Mouse (Mus musculus) mesoderm, embryonic 11.5 days (tissue): ENCODE measurements around the gene Tmem143.
"Not testable (repeated sequence)": the region's sequence is repeated elsewhere in the genome, so short reads cannot be mapped to it uniquely, and the experiment has no call there.

Source experiments
- DNase-seq: peaks from one replicate; pipeline ENCODE4 v3.0.0-alpha.2; 2012; ENCODE audit warnings: low read depth, low spot score

The Tmem143 gene

DNA sequence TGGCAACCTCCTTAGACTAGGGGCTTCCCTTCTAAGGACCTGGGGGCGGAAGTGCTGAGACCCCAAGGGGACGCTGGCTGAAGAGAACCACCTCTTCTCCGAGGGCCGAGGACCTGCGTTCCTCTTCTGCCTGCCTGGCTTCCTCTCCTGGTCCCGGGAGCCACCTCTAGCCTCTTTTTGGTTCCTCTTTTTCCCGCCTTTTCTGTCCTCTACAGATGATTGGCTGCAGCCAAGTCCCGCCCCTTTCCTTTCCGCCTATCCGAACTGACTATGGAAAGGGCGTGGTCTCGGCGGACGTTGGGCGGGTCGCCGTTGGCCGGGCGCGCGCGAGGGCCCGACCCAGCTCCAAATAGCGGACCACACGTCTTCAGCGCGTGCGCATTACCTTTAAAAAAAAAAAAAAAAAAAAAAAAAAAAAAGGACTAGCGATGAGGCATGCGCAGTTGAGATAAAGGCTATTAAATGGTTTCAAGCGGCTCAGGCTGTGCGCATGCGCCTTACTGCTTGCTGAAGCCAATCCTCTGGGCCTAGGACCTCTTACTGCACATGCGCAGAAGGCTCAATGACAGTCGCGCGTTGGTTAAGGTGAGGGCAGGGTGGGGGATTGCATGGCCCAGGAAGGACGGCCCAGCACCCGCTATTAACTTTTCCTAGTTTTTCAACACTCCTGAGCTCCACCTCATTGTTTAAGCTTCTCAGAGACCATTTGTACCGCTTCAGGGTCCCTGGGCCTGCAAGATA lies at the start of gene Tmem143, which contains the start of gene Syngr4:
Gene Tmem143, plus strand, starts transcription at position 425 of the 741 bp plus-strand sequence.
Gene Syngr4, minus strand, starts transcription at position 198 of the 741 bp plus-strand sequence.
- peak; percentile 99 for DNase-seq

DNA sequence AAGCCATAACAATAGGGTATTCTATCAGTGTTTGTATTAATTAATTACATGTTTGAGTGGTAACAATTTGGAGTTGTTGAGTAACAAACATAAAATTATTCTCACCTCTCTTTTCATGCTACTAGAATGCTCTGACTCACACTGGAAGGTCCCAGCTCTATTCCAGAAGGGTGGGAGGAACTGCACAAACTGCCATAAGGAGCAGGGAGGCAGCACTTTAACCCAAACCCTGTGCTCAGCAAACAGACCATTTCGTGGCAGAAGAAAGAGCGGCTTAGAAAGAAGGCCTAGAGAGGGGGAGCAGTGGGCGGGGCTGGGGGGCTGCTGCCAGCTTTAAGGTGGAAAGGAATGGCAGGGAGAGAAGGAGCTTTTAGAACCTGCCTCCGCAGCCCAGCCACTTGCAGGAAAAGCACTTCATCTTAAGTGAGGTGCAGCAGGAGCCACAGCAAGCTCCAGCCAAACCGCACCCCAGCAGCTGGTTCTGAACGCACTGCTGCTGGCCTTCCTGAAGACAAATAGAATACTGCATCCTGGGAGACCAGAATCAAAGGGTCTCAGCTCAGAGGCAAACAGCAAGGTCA lies 48.2 kb upstream of the Tmem143 start:
- DNase-seq = no peak

DNA sequence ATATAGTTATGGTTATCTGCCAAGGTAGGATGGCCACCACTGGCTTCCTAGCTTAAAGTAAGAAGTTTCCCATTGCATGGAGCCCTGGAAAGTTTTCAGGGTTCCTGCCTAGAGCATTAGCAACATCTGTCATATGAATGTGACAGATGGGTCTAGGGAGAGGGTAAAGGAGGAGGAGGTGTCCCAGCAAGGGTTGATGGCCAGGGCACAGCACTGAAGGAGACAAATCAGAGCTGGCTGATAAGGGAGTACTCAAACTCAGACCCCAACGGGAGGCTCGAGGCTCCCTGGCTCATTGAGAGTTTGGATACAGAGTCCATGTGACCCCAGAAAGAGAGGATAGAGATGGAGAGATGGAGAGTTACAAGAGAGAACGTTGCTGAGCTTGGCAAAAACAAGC lies 46.1 kb upstream of the Tmem143 start:
- DNase-seq = no peak

DNA sequence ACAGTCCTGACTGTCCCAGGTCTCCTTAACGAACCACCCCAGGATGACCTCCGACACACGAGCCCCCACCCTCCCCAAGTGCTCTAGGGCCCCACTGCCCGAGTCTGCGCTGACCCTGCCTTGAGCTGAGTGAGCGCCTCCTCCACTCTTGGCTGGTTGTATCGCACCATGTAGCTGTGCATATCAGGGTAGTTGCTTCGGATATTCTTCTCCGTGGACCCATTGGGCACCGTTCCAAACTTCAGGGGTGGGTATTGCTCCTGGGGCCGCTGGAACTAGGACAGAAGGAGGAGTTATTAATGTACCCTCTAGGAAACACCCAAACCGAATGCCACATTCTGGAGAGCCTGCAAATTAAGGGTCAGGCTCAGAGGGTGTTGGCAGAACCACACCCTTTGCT lies 43.7 kb upstream of the Tmem143 start:
- DNase-seq = no peak

DNA sequence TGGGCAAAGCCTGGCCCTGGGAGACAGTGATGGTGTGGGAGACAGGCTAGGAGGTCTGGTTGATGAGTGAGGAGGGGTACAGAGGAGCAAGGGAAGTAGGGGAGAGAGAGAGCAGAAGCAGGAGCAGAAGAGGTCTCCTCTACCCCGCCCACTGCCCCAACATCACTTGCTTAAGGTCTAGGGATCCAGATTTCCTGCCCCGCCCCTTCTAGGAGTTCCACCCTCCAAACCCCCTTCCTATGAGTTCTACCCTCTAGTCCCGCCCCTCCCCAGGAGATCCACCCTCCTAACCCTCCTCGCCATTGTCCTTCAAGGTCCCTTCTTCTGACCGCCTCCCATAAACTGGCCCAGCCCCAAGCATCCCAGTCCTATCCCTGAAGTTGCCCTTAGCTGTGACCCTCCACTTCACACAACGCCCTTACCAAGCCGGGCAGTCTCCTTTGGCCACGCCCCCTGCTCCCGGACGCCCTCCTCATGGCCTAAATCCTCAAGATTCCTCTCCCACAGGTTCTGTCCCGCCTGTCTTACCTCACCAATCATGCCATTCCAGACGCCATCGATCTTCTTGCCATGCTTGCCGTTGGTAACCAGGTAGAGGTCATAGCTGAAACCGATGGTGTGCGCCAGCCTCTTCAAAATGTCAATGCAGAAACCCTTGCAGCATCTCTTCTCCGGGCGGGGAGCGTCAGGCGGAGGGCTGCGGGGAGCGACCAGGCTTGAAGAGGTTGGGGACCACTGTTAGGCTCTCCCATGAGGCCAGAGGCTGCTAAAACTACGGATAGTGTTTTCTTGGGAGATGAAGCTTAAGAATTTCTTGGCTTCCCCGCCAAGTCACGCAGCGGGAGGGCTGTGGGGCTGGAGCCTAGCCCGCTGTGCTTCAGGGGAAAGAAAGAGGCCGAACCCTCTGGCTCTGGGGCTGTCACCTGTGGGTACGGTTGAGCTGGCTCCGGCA lies 39.5 kb upstream of the Tmem143 start:
- DNase-seq = no peak

DNA sequence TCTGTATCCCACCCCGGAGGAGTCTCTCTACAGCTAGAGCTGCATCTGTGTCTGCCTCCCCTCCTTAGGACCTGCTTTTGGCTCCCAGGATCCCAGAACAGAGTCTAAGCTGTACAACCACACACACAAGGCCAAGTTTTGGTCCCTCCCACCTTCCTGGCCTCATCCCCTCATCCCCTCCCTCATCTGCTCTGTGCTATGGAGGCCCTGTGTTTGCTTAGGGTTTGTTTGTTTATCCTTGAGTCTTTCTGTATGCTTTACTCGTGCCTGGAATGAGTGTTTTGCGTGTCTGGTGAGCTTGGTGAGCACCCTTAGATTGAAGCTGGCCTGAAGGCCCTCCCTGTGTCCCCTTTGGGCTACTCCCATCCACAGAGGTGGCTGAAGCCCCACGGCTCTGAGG lies 37.7 kb upstream of the Tmem143 start:
- no peak for DNase-seq

DNA sequence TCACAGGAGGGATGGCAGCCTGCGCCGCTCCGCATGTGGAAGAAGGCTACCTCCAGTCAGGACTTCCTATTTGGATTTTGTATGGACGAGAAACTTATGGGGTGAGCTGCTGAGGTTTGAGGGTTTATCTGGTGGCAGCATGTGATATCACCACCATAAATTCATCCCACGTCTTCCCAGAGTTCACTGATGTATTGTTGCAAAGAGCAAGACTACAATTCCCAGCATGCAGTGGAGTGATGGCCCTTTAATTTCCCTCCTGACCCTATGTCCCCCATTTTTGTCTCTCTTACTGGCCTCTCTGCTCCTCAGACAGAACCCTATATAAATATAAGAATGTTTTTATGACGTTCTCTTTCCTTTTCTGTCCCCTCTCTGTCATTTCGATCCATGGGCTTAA lies 33.9 kb upstream of the Tmem143 start:
- DNase-seq = no peak

DNA sequence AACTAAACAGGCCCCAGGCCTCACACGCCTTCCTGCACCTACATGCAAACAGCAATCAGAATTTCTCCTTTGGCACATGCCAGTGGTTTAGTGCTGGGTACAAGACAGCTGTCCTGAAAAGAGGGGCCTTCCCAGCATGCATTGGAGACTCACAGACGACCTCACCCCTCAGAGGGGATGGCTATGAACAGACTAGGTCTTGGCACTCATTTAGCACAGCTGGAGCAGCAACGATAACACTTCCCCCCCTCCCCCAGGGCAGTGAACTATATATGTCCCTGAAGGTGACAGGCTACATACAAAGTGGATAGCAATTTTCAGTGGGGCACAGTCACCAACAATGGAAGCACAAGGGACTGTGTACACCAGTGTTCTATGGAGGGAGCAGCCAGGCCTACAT lies 32.3 kb upstream of the Tmem143 start:
- no peak for DNase-seq

DNA sequence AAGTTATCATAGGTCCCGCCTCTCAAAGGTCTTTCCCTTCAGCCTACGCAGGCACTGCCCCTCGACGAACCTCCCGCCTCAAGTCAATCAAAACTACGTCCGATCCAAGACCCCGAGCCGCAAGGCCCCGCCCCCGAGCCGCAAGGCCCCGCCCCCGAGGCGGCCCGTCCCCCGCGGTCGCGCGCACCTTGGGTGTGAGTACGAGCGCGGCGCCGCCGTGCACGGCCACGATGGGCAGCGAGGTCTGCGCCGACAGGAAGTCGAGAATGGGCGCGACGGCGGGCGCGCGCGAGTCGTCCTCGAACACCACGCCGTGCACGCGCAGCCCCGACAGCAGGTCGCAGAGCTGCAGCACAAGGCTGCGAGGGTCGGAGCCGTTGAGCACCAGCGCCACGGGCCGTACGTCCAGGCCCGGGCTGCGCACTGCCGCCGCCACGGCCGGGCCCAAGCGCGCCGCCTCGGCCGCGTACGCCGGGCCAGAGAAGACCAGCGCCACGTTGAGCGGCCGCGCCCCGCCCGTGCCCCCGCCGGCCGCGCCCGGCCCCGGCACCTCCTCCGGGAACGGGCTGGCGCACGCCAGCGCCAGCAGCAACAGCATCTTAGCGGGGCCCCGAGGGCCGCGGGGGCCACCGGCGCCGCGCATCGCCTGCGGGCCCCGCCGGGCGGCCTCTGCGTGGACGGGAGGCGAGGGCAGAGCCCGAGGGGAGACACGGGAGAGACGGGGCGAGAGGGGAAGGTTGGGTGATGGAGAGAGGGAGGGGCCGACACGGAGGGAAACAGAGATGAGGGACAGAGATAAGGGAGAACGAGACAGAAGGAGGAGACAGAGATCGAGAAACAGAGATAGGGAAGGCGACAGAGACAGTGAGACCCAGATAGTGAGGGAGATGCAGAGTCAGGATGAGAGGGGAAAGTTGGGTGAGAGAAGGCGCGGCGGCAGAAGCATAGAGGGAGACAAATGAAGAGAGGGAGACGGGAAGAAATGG lies 30.5 kb upstream of the Tmem143 start:
- DNase-seq = peak; percentile 94

DNA sequence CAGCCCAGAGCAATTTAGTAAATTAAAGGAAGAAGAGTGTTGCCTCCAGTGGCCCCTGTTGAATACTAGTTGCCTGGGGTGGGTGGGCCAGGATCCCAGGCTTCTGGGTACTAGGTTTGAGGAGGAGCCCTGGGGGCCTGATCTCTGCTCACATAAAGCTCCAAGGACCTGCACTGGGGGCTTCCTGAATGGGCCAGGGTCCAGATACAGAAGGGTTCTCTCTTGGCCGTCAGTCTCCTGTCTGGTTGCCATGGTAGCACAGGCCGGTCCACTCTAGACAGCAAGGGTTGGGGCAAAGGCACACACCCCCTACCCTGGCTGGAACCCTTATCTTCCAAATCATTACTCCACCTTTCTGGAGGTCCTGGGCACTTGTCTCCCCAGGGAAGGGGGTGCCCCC lies 28.9 kb upstream of the Tmem143 start:
- no peak for DNase-seq

DNA sequence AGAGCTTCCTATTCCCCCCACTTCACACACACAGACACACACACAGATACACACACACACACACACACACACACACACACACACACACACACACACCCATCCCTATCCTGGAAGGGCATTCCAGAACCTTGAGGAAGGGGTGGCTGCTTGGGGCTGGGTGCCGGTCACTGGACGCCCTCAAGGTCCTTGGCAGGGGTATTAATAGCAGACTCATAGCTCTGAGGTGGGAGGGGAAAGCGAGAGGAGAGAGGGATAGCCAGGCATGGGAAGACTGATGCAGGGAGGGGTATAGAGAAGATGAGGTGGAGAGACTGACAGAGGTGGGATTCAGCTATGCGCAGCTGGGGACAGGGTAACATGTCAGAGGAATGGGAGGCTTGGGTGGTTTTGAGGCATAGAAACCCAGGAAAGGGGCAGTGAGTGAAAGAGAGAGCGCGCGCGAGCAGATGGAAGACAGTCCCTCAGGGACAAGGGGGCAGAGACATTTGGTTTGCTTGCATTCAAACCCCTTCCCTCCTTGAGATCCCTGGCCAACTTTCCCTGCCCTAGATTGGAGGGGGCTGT lies 27.6 kb upstream of the Tmem143 start:
- DNase-seq = no peak

DNA sequence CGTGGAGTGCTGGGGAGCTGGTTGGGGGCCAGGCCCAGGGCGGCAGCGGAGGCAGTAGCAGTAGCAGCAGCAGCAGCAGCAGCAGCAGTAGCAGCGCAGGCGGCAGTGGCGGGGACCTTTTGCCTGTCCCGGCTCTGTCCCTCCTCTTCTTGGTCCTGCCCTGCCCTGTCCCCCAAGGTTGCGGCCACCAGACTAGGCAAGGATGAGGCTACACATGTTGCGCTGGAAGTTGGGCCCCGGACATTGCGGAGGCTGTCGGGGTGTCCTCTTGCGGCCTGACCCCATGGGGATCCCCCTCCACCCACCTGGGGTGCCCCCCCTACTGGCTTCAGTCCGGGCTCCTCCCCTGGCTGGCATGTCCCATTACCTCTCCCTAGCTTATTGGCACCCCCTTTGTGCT lies 27.0 kb upstream of the Tmem143 start:
- DNase-seq = no peak

DNA sequence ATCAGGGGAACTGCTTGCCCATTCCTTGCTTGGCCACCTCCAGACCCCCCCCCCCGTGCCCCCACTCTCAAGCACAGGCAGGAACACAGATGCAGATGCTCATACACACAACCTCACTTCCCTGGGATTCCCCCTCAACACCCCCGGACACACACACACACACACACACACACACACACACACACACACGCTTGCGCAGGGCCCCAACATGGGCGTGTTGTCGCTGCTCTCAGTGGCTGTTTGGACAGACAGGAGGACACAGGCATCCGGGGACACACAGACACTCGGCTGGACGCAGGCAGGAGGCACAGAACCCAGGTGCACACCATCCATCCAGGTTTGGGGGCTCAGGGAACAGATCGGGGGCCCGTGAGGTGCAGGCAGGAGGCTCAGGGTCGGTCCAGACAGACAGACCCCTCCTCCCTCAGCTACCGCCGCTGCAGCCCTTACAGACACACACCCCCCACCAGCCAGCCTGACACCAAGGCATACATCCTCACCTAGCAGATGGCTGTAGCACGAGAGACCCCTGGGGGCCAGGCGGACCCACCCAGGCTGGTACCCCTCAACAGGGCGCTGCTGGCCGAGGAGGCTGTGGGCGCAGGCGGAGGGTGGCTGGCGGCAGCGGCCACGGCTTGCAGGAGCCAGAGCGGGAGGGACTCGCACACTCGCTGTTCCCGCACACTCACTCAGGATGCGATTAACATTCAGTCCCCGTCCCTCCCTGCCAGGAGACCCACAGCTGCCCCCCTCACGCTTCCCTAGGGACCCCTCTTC lies 26.3 kb upstream of the Tmem143 start:
- DNase-seq = peak; percentile 11

DNA sequence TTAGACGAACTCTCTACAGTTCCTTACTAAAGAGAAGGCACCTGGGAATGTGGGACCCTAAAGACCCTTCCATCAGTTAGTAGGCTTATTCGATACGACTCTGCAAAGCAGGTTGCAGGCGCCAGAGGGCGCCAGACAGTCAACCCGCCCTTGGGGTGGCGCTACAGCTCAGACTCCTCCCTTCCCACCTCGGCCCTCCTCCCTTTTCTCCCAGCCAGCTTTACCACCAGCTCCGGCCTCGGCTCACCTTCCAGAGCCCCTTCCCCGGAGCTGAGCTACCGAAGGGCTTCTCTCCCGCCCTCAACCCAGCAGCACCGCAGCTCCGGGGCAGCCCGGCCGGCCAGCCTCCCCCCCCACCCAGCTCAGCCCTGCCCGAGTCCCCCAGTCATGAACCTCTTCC lies 24.1 kb upstream of the Tmem143 start, which contains the start of gene Kdelr1:
Gene Kdelr1, plus strand, starts transcription at position 149 of the 400 bp plus-strand sequence.
- DNase-seq = peak; percentile 95

DNA sequence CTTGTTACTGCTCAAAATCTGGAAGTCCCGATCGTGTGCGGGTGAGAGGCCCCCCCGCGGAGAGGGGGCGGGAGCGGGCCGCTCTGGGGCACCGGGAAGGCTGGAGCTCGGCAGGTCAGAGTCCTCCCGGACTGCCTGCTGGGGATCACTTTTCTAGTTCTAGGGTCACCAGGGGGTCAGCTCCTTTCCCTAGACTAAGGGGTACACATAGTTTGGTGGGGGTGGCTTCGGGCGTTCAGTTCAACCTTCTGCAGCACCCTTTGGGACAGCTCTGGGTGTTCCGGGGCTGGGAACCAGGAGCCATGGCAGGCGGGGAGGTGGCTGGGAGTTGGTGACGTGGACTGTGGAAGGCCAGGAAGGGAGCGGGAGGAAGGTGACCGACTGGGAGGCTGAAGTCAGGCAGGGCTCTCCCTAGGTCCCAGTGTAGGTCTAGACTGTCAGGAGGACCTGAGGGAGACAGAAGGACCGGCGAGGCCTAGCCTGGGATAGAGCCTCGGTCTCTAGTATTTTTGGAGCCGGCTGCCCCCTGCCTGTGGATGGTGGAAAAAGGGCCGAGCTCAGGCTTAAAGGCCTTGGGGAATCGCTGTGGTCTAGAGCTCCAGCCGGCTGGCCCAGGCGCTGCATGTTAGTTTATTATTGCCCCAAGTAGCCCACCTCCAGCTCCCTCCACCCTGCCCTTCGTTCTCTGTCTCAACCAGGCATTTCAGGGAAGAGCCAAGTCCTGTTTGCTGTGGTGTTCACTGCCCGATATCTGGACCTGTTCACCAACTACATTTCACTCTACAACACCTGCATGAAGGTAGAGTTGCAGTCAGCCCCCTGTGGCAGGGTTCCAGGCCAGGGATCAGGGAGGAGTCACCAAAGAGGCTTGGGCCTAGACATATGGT lies 23.4 kb upstream of the Tmem143 start:
- peak; percentile 51 for DNase-seq

DNA sequence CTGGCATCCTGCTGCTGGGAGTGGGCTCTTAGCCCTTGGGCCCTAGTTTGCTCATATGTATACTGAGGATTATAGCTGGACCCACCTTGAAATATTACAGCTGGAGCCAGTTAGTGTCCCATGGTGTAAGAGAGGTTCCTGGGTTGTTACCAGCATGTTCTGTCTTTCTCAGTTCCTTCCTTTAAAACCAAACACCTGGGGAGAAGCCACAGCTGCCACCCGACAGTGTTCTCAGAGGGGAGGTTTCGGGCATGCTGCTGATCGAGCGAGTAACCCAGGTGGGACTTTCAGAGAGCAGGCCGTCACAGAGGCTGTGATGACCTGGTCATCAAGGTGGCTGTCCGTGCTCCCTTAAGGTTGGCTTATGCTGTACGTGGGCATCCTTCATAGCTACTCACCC lies 19.8 kb upstream of the Tmem143 start:
- no peak for DNase-seq

DNA sequence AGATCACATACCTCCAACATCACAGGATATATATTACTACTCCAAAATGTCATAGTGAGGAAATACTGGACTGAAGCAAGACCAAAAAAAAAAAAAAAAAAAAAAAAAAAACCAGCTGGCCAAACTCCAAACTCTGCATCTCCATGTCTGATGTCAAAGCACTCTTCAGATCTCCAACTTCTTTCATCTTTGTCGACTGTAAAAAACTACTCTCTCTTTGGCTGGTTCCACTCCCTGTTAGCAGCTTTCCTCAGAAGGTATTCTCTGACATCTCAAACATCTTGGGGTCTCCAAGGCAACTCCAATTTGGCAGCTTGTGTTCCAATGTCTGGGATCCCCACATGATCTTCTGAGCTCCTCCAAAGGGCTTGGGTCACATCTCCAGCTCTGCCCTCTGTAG lies 18.5 kb upstream of the Tmem143 start, which contains the start of gene Grin2d:
Gene Grin2d, minus strand, starts transcription at position 101 of the 400 bp plus-strand sequence.
- not testable (repeated sequence) for DNase-seq

DNA sequence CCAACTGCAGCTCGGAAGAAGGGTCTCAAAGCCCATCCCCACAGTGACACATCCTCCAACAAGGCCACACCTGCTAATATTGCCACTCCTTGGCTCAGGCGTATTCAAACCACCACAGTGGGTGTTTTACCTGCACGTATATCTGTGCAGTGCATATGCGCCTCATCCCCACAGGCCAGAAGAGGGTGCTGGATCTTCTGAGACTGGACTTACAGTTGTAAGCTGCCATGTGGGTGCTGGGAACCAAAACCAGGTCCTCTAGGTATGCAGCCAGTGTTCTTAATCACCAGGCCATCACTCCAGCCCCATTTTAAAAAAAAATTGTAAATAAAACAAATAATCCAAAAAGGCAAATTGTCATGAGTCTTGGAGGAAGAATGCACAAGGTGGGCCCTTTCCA lies 16.2 kb upstream of the Tmem143 start:
- DNase-seq = no peak

DNA sequence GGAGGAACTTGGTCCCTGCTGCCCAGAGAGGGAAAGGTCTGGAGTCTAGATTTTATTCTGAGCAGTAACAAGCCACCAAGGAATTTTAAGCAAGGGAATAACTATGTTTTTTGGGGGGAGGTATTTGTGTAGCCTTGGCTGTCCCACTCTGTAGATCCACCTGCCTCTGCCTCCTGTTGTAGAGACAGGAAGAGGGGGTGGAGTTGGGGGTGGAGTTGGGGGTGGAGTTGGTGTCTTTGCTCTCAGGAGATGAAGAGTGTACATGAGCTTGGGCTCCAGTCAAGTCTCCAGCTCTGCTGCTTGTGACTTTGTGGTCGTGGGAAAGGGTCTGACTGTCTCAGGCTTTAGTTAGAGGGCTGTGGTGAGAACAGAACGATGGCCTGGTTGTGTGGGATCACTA lies 15.7 kb upstream of the Tmem143 start:
- no peak for DNase-seq
